Mouse (Mus musculus) splenic B cell, adult 2 months (primary cell): ENCODE data around the gene Tmem238.
"Not testable (repeated sequence)": the region's sequence is repeated elsewhere in the genome, so short reads cannot be mapped to it uniquely, and the experiment has no call there.

Source experiments
- DNase-seq: peaks from one replicate; pipeline ENCODE4 v3.0.0-alpha.2; 2011; ENCODE audit warnings: low read depth, low spot score
- H3K27me3 ChIP-seq: 2 replicates; pipeline ENCODE4 v1.6.1; 2012; ENCODE audit warnings: mild to moderate bottlenecking, low read length, moderate library complexity, mixed read lengths; ENCODE audit not compliant: control insufficient read depth, poor library complexity, insufficient read depth, severe bottlenecking
- H3K36me3 ChIP-seq: 2 replicates; pipeline ENCODE4 v1.6.1; 2012; ENCODE audit warnings: mild to moderate bottlenecking, low read length, moderate library complexity, mixed read lengths; ENCODE audit not compliant: control insufficient read depth, poor library complexity, insufficient read depth, severe bottlenecking

Tmem238 gene

DNA sequence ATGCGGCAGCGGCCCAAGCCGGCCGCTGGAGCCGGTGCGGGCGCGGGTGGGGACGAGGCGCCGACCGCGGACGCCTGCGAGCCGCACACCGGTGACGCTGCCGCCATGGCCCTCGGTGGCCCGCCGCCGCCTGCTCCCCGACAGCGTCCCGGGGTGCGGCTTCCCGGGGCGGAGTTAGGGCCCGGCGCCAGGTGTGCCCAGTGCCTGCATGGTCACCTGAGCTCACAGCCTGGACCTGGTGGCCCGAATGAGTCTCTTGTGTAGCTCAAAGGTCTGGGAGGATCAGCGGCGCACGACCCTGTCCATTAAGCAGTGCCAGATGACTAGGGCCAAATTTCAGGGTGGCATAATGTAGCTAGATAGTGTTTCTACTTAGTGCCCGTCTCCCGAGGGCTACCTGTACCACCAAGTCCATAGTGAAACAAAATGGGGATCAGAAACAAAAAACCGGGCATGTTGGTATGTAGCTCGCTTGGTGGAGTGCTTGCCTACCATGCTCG lies at the start of gene Tmem238:
Gene Tmem238 (minus strand): TSS at position 221 of the 500 bp plus-strand sequence.
- no peaks in the 10 kb centered on the region for H3K27me3 ChIP-seq
- H3K36me3 ChIP-seq = no peaks in the 10 kb centered on the region; the same call in 1 of the 2 replicates
- DNase-seq = peak; percentile 31

DNA sequence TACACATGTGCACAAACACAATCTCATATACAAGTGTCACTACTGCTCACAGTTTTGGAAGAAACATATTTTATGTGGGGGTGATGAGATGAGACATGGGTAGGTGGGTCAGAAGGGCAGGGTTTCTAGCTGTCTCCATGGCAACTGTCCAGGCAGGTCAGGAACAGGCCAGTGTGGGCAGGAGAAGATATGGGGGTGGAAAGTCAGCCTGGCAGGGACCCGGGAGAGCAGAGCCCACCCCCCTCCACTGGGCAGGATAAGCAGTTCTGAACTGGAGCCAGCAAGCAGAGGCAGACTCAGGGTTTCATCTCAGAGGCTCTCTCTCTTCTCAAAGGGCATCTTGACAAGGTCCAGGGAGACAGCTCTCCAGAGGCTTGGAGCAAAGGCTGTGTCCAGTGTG lies 48.2 kb upstream of the Tmem238 start:
- H3K36me3 ChIP-seq = no peaks in the 10 kb centered on the region

DNA sequence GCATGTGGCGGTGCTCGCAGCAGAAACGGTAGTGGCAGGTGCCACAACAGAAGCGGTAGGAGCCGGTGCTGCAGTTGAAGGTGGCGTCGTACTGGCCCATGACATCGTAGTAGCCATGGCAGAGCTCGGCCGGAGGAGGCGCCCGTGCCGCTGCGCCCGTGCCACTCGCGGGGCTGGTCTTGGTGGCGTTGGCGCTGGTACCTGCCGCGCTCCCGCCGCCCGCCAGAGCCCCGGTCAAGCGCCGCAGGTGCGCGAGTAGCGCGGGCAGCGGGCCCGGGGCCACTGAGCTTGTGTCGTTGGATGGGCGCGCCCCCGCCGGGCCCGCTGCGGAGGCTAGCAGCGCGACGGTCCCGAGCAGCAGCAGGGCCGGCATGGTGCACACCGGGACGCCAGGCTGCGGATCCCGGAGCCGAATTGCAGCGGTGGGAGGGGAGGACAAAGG lies 46.9 kb upstream of the Tmem238 start:
- peaks cover 2% of the 10 kb centered on the region; the same call in 1 of the 2 replicates for H3K27me3 ChIP-seq
- DNase-seq = peak; percentile 73

More for the DNA sequence above, 48.2 kb upstream of the Tmem238 start:
- DNase-seq = no peak
- peaks cover 2% of the 10 kb centered on the region; the same call in 1 of the 2 replicates for H3K27me3 ChIP-seq

DNA sequence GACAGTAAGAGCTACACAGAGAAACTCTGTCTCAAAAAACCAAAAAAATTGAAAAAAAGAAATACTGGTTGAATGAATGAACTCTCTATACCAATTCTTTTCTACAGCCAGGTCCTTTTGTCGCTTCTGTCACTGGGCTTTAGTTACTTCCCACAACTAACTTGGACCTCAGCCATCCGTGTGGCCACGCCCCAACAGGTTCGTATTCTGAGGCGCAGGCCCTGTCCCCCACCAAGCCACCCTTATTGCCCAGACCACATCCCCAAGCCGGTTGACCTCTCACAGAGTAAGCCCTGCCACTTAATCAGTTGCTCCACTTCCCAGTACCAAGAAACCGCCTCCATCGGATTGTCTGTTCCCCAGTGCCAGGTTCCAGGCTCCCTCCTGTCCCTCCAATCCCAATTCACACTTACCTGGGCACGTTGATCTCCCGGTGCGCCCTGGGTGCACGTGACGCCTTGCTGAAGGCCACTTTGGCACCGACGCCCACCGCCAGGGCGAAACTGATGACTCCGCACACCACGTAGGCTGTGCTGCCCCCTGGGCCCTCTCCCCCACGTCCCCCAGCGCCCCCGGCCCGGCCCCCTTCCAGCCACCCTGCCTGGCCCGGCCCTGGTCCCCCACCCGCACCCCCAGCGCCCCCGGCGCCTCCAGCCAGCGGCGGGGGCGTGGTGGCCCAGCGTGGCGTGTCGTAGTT lies 46.3 kb upstream of the Tmem238 start:
- peaks cover 2% of the 10 kb centered on the region; the same call in 1 of the 2 replicates for H3K27me3 ChIP-seq
- no peaks in the 10 kb centered on the region for H3K36me3 ChIP-seq
- no peak for DNase-seq

More for the DNA sequence above, 46.9 kb upstream of the Tmem238 start:
- H3K36me3 ChIP-seq = no peaks in the 10 kb centered on the region

DNA sequence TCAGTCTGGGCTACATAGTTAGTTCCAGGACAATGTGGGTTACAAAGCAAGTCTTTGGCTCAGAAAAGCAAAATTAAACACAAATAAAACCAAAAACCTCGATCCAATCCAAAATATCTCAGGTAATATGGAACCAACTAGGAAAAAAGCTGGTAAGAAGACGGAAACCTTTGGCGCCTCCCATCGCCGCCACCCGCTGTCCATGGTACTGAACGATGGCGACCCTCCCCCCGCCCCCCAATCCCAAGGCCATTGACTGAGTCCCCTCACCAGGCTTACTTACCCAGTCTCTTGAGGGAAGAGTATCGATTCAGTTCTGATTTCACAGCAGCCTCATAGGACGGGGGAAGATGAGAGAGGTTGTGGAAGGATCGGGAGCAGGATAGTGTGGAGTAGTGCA lies 41.0 kb upstream of the Tmem238 start:
- Histone ChIP-seq H3K27me3 (no peaks in the 10 kb centered on the region), H3K36me3 (no peaks in the 10 kb centered on the region)
- no peak for DNase-seq

DNA sequence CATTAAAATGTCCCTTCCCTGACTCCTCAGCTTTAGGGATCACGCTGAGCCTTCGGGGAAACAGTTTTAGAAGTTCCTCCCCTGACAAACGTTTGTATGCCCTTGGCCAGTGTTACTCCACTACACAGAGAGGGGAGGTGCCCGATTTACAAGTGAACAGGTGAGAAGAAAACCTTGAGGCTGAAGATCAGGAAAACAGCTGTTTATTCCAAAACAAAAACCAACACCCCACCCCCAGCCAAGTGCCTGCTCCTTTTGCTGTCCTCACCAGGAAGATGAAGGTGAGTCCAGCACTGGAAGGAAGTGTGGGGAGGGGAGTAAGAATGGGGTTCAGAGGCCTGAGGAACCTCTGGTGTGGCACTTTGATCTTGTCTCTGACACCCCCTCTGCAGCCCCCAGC lies 35.9 kb upstream of the Tmem238 start:
- H3K36me3 ChIP-seq = no peaks in the 10 kb centered on the region
- no peak for DNase-seq
- H3K27me3 ChIP-seq = no peaks in the 10 kb centered on the region

DNA sequence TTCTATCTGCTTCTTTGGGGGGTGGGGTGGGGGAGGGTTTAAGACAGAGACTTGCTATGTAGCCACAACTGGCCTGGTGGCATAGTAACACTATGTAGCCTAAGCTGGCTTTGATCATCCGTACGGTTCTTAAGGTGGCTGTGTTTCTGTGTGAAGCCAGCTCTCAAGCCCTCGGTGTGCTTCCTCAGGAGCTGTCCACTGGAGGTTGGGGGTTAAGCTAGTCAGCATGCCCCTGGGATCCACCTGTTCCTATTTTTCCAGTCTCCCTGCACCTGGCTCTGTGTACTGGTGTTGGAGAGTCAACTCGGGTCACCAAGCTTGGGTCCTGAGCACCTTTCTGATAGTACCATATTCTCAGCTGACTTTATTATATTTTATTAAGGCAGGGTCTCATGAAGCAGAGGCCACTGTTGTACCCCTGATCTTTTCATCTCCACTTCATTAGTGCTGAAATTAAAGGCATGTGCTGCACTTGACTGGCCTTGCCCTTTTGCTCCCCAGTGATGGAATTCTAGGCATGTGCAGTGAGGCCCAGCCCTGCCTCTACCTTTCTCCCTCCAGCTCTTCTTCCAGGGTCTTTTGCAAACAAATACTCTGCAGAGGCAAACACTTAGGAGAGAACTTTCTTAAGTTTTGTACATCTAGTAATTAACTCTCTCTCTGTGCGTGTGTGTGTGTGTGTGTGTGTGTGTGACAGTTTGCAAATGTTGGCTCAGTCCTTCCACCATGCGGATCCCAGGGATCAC lies 32.9 kb upstream of the Tmem238 start:
- H3K36me3 ChIP-seq = no peaks in the 10 kb centered on the region
- H3K27me3 ChIP-seq = no peaks in the 10 kb centered on the region
- no peak for DNase-seq

DNA sequence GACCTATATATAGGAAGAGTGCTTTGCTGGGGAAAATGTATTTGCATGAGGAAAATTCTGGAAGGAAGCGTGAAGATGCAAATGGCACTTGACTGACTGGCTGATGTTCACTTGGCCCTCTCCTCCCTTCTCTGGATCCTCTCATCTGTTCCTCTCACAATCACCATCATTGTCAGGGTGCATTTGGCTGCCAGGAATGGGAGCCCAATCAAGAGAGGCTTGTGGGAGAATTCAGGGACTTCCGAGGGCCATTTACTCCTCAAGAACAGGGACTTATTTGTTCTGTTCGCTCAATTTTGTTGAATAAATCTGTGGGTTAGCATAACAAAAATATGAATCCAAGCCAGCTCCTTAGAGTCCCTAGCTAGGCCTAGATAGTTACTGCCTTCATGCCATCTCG lies 32.2 kb upstream of the Tmem238 start:
- DNase-seq = no peak
- Histone ChIP-seq H3K36me3 (no peaks in the 10 kb centered on the region), H3K27me3 (no peaks in the 10 kb centered on the region)

DNA sequence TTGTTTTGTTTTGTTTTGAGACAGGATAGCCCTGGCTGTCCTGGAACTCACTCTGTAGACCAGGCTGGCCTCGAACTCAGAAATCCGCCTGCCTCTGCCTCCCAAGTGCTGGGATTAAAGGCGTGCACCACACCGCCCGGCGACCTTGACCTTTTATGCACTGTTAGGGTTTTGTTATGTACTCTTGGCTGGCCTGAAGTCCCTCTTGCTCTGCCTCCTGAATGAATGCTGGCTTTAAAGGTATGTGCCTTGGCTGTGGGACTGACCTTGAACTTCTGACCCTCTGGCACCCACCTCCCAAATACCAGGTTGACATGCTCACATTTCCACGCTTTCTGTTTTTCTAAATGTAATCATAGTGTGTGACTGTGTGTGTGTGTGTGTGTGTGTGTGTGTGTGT lies 31.5 kb upstream of the Tmem238 start:
- H3K27me3 ChIP-seq, H3K36me3 ChIP-seq, DNase-seq: not testable (repeated sequence)

DNA sequence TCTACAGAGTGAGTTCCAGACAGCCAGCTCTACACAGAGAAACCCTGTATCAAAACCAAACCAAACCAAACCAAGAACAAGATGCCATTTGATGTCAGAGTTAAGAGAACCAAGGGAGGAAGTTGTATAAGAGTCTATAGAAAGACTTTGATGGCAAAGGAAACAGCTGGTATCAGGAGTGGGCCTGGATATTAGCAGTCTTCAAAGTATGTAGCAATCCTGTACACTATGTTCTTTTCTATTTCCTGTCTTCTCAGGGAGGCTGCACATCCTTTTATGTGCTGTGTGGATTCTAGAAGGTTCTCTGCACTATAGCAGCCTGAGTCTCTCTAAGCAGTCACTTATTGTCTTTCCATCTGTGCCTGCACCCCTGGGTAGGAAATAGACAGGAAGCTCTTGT lies 27.1 kb upstream of the Tmem238 start:
- H3K36me3 ChIP-seq = no peaks in the 10 kb centered on the region
- H3K27me3 ChIP-seq = no peaks in the 10 kb centered on the region
- DNase-seq = no peak

DNA sequence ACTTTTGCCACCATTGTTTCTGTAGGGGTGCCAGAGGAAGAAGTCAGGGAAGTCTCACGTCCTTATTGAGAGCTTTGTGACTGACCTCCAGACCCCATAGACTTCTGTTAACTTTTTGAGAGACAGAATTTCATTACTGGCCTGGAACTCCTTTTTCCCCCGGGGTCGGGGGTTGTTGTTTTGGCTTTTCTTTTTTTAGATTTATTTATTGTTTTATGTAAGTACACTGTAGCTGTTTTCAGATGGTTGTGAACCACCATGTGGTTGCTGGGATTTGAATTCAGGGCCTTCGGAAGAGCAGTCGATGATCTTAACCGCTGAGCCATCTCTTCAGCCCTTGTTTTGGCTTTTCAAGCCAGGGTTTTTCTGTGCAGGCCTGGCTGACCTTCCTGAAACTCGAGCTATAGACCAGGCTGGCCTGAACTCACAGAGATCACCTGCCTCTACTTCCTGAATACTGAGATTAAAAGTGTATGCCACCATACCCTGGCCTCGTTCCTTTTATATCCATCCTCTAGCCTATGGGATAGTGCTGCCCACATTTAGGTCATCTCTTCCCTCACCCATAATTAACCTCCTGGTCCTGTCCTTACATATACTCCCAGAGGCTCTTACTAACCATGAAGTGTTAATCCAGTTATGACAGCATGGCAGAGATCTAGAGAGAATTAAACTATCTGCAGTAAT lies 23.8 kb upstream of the Tmem238 start:
- no peak for DNase-seq
- Histone ChIP-seq H3K36me3 (peaks cover 6% of the 10 kb centered on the region; the same call in 1 of the 2 replicates), H3K27me3 (no peaks in the 10 kb centered on the region)

DNA sequence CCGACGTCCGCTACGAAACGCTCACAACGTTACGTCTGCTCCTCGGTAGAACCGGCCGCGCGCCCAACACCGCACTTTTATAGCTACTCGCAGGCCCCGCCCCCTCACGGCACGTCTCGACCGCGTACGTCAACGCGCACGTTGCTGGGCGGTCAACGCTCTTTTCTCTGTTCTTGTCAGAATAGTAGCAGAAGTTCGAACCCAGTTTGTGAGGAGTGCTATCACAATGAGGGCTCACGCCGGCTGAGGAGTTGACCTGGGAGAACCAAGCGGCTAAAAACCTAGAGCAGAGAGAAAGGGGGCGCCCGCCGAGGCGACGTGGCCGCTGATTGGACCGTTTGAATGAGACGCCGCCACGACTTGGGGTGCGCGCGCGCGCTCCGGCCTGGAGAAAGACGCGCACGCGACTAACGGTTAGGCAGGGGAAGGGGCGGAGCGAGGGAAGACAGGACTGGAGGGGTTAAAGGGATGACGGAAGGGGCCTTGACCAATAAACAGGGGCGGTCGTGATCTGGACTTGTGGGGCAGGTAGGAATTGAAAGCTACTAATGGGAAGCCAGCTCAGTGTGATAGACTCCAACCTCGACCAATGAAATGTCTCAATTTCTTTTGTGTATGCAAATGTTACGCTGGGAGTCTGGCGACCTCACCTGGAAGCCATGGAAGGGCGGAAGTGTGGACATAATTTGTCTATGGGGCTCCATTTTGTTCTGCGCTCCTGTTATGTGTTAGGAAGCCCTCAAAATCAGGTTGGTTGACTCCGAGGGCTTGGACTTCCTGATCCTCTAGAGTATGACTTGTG lies 23.0 kb upstream of the Tmem238 start, which contains the start of gene Ube2s:
Gene Ube2s (minus strand): TSS at position 288 of the 802 bp plus-strand sequence.
- DNase-seq = peak; percentile 99
- peaks cover 8% of the 10 kb centered on the region for H3K36me3 ChIP-seq
- H3K27me3 ChIP-seq = no peaks in the 10 kb centered on the region

DNA sequence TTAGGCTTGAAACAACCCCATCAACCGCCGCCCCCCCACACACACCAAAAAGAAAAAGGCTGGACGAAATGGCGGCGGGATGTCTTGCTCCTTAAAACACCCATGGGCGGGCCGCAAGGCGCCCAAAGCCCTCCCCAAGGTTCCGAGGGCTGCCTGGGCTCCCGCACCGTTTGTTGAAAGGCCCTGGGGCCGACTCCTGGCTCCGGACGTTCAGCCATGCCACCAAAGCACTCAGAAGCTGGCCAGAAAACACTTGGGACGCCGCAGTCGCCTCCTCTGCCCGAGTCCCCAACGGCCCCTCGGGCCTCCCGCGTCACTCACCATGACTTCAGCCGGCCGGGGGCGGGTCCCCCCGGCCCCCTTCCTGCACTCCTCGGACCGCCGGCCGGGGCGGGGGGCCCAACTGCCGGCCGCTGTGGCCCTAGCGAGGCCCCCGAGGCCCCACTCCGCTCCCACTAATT lies 22.4 kb upstream of the Tmem238 start:
- H3K27me3 ChIP-seq = no peaks in the 10 kb centered on the region
- DNase-seq = peak; percentile 51
- H3K36me3 ChIP-seq = peaks cover 11% of the 10 kb centered on the region

DNA sequence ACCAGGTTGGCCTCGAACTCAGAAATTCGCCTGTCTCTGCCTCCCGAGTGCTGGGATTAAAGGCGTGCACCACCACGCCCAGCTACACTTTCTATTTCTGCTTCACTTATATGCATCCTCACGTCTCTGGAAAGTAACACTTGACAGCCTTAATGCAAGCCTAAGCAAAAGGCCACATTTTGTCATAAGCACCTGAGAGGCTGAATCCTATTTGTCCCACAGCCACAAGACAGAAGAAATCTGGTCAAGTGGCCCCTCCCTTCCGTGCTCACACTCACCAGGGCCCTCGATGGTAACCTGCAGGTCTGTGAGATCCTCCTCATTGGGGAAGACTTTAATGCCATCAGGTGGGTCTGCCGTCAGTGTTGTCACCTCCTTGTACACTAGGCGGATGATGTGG lies 21.7 kb upstream of the Tmem238 start:
- H3K36me3 ChIP-seq = peaks cover 11% of the 10 kb centered on the region
- not testable (repeated sequence) for H3K27me3 ChIP-seq, DNase-seq
